Mouse (Mus musculus): Measurements from ENCODE around the gene Agap1.

Agap1 gene

GRCm38 (mm10) chr1:89671110-89671787 is 216.6 kb downstream of the Agap1 start:
- no peak for DNase-seq

- DNase-seq, result no peak
These were observed 218.5 kb downstream of the Agap1 start for GRCm38 (mm10) chr1:89673071-89673470.

GRCm38 (mm10) chr1:89673686-89674085 is 219.1 kb downstream of the Agap1 start:
- DNase-seq, result no peak

- DNase-seq, result no peak
These were observed 220.1 kb downstream of the Agap1 start for GRCm38 (mm10) chr1:89674681-89675080.

GRCm38 (mm10) chr1:89676411-89676810 is 221.8 kb downstream of the Agap1 start:
- DNase-seq, result peak; percentile 83 to 85

- no peak for DNase-seq
These were observed 226.1 kb downstream of the Agap1 start for GRCm38 (mm10) chr1:89680673-89681072.

- DNase-seq, result no peak
These were observed 234.3 kb downstream of the Agap1 start for GRCm38 (mm10) chr1:89688914-89689313.

GRCm38 (mm10) chr1:89689544-89690212 is 235.1 kb downstream of the Agap1 start:
- no peak for DNase-seq

GRCm38 (mm10) chr1:89691096-89691495 is 236.5 kb downstream of the Agap1 start:
- DNase-seq, result no peak

- no peak for DNase-seq
These were observed 237.8 kb downstream of the Agap1 start for GRCm38 (mm10) chr1:89692420-89692819.

- no peak for DNase-seq
These were observed 240.3 kb downstream of the Agap1 start for GRCm38 (mm10) chr1:89694916-89695315.

GRCm38 (mm10) chr1:89697241-89697640 is 242.6 kb downstream of the Agap1 start:
- no peak for DNase-seq

- no peak for DNase-seq
These were observed 245.6 kb downstream of the Agap1 start for GRCm38 (mm10) chr1:89700166-89700565.

- DNase-seq, result no peak
These were observed 246.6 kb downstream of the Agap1 start for GRCm38 (mm10) chr1:89701162-89701730.

- DNase-seq, result no peak
These were observed 248.7 kb downstream of the Agap1 start for GRCm38 (mm10) chr1:89703294-89703693.

- peak; percentile 26 to 33 for DNase-seq
These were observed 251.1 kb downstream of the Agap1 start for GRCm38 (mm10) chr1:89705670-89706069.

GRCm38 (mm10) chr1:89706862-89707261 is 252.3 kb downstream of the Agap1 start:
- DNase-seq, result no peak

GRCm38 (mm10) chr1:89707756-89708480 is 253.3 kb downstream of the Agap1 start:
- DNase-seq, result no peak

- no peak for DNase-seq
These were observed 255.2 kb downstream of the Agap1 start for GRCm38 (mm10) chr1:89709824-89710223.

- DNase-seq, result no peak
These were observed 259.1 kb downstream of the Agap1 start for GRCm38 (mm10) chr1:89713681-89714080.

GRCm38 (mm10) chr1:89714165-89714980 is 259.8 kb downstream of the Agap1 start:
- no peak for DNase-seq

- no peak for DNase-seq
These were observed 261.6 kb downstream of the Agap1 start for GRCm38 (mm10) chr1:89716234-89716633.

- no peak for DNase-seq
These were observed 262.5 kb downstream of the Agap1 start for GRCm38 (mm10) chr1:89717100-89717499.

All from cerebellum, postnatal 36 days (tissue).